Mouse (Mus musculus): ENCODE results near the gene Ncaph.
"Not testable (repeated sequence)": the region's sequence is repeated elsewhere in the genome, so short reads cannot be mapped to it uniquely, and the experiment has no call there.

Ncaph gene

DNA sequence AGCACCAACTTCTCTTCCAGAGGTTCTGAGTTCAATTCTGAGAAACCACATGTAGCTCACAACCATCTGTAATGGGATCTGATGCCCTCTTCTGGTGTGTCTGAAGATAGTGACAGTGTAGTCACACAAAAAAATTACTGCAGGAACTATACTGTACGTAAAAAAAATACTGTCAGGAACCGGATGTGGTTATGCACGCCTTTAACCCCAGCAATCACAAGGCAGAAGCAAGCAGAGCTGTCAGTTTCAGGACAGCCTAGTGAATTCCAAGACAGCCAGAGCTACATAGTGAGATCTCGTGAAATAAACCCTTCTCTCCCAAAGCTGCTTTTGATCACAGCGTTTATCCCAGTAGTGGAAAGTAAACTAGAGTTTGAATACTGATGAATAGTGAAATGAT is 47.5 kb downstream of the Ncaph start:
- no peak for DNase-seq (ENCODE audit: low spot score)

GRCm38 (mm10) chr2:127080591-127081218 is 53.0 kb downstream of the Ncaph start:
- no peak for DNase-seq (ENCODE audit: low spot score)

DNA sequence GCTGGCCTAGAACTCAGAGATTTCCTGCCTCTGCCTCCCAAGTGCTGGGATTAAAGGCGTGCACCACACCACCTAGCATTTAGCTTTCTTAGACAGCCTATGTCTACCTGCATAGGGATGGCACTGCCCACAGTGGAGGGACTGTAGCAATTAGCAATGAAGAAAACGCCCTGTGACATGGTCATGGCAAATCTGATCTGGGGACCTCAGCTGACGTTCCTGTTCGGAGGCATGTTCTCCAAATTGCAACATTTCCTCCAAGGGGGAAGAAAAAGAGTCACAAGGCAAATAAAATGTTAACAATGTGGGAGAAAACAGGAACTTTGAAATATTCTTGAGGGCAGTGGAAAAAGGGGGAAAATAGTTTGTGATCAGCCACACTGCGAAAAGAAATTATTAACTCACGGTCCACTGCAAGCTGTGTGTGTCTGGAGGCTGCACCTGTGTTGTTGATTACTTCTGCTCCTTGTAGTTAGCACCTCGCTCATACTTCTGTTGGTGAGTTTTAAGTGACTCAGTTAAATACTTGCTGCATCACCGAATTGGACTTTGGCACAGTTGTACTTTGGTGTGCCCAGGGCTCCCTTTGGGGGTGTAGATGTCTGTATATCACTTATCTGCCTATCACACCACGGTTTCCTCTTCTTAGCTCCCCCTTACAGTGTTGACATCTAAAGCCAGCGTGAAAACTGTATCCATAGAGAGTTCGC is 53.7 kb downstream of the Ncaph start:
- no peak for DNase-seq (ENCODE audit: low spot score)

- not testable (repeated sequence) for DNase-seq (ENCODE audit: low spot score)
Measured at GRCm38 (mm10) chr2:127079066-127079465, 54.7 kb downstream of the Ncaph start.

DNA sequence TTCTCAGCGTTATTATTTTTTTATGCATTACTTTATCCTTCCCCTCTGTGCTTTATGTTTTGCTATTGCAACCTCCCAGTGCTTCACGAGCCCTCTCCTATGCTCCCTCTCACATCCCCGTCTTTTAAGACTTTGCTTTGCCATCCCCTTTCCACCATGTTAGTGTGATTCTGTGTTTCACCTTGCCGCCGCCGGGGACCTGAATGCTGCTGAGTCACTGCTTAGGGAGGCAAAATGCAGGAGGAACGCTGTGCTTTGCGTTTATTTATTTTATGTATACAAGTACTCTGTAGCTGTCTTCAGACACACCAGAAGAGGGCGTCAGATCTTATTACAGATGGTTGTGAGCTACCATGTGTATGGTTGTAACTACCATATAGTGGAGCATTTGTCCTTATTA is 56.1 kb downstream of the Ncaph start:
- DNase-seq (ENCODE audit: low spot score), result no peak

DNA sequence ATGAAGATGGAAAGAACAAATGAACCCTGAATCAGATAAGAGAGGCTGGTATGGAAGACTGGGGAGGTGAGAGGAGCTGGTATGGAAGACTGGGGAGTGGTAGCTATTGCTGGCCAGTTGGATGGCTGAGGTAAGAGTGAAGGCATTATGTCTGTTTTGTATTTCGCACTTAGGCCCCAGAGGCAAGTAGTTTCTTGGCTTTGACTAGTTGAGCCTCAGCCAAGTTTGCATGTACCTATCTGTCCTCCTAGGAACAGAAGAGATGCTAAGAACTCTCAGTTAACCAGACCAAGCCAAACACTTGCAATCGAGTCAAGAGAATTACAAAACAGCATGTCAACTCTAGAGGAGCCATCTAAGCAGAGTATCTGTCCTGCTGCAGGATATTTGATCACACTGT is 59.6 kb downstream of the Ncaph start:
- DNase-seq (ENCODE audit: low spot score), result no peak

GRCm38 (mm10) chr2:127070879-127071278 is 62.9 kb downstream of the Ncaph start:
- DNase-seq (ENCODE audit: low spot score), result no peak

DNA sequence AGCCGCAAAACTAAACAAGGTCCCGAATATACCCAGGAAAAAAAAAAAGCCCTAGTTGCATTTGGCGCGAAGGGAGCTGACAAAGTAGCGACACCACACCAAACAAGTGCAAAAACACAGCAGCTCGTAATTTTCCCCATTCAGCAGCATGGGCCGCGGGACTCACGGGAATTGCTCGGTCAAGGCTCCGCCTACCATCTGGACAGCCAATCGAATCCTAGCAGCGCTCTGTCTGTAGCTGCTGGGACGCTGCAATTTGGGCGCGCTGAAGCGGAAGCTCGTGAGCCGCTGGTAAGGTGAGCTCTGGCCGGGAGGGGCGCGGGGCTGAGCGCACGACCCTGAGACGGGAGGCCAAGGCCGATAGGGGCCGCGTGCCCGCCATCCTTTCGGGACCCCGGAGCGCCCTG is 63.3 kb downstream of the Ncaph start, which contains the start of gene Blvra:
Blvra (plus strand) TSS at position 231 of the 407 bp plus-strand sequence.
- peak; percentile 89 for DNase-seq (ENCODE audit: low spot score)

- no peak for DNase-seq (ENCODE audit: low spot score)
Measured at GRCm38 (mm10) chr2:127069781-127070434, 63.8 kb downstream of the Ncaph start.

- no peak for DNase-seq (ENCODE audit: low spot score)
Measured at GRCm38 (mm10) chr2:127068806-127069205, 64.9 kb downstream of the Ncaph start.

GRCm38 (mm10) chr2:127061471-127061870 is 72.3 kb downstream of the Ncaph start:
- no peak for DNase-seq (ENCODE audit: low spot score)

Data from urinary bladder, postnatal 14 days (tissue).